Mouse (Mus musculus) layer of hippocampus, adult 2 months (tissue): Measurements from ENCODE around the gene Rpa2. TPM values are rescaled to one million over a fixed set of nuclear protein-coding genes. Genes with fewer than 3 reads are reported as not detected.
A peak's percentile ranks its signal among the peaks of the same experiment; 100 is the strongest.
"Not testable (repeated sequence)": the region's sequence is repeated elsewhere in the genome, so short reads cannot be mapped to it uniquely, and the experiment has no call there.

Experiments
- DNase-seq, 2 experiments: peaks; one replicate each; pipeline ENCODE4 v3.0.0; 2022; ENCODE audit warnings: low spot score in 2 of 2
- H3K27ac ChIP-seq: fragments of 200-600 bp; 2 replicates; pipeline ENCODE4 v1.8.1; 2022
- H3K4me3 ChIP-seq: fragments of 200-600 bp; 2 replicates; pipeline ENCODE4 v1.8.1; 2022; ENCODE audit warnings: mild to moderate bottlenecking
- CTCF ChIP-seq: fragments of 200-600 bp; conservative IDR thresholded peaks from 2 replicates; pipeline ENCODE4 v1.8.1; 2022; ENCODE audit warnings: antibody characterized with exemption, mild to moderate bottlenecking, moderate library complexity
- long read RNA-seq, 2 experiments: library from polyadenylated mRNA; stranded (forward); transcript quantifications; one replicate each; pipeline ENCODE4 v2.0.0; 2021; ENCODE audit warnings: borderline mapping rate in 2 of 2
- total RNA-seq, 2 experiments: library from RNA; stranded (reverse); gene quantifications; 2 replicates each; pipeline ENCODE4 v1.2.3; 2021

The Rpa2 gene
- total RNA-seq, result 10 to 100 TPM; 11.9 to 16.0 TPM
- long read RNA-seq, experiment 1, transcript Rpa2-201 (9 exons, 1,813 nt), result major isoform, 20 of 22 reads
- long read RNA-seq, experiment 1, partial matches to known transcripts, result 2 of 22 reads
- long read RNA-seq, experiment 1, other reads (novel, unspliced or antisense), result 0 of 22 reads
- long read RNA-seq, experiment 2, transcript Rpa2-201 (9 exons, 1,813 nt), result major isoform, 24 of 24 reads
- long read RNA-seq, experiment 2, partial matches to known transcripts, result 0 of 24 reads
- long read RNA-seq, experiment 2, other reads (novel, unspliced or antisense), result 0 of 24 reads

DNA sequence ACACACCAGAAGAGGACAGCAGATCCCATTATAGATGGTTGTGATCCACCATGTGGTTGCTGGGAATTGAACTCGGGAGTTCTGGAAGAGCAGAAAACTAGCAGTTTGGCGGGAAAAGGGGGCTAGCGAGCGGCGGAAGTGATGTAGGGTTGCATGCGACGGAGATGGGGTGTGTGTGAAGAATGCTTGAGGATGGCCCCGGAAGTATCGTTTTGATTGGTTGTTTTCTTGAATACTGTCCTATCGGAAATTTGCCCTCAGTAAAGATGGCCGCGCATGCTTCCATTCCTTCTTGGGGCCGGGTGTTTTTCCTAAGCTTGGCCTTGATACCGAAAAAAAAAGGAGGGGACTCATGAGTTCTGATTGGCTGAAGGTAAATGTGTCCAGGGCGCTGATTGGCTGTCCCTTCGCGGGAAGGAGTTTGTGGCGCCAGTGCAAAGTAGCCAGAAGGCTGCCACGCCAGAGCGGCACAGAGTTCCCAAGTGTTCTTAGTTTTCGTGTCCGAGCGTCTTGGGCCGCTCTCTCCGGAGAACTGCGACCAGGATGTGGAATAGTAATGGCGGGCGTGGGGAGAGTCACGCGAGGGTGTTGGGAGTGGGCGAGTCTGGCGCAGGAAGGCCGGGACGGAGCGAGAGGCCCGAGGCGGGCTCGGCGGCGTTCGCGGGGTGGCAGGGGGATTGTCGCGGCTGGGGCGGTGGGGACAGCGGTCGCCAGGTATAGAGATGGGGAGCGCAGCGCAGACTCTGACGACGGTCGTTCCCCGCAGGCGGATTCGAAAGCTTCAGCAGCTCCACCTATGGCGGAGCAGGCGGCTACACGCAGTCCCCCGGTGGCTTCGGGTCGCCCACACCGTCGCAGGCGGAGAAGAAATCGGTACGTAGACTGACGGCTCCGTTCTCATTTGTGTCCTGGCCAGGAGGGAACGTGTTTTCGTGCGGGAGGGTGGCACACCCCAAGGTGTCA lies at the start of gene Rpa2:
TSS of gene Rpa2 (plus strand) at position 419 of the 963 bp plus-strand sequence.
- TF ChIP-seq CTCF, result no peak
- Histone ChIP-seq H3K27ac (peak within 1 kb of the TSS; percentile 69), H3K4me3 (peak within 1 kb of the TSS; percentile 79)
- DNase-seq, result peak; percentile 99

DNA sequence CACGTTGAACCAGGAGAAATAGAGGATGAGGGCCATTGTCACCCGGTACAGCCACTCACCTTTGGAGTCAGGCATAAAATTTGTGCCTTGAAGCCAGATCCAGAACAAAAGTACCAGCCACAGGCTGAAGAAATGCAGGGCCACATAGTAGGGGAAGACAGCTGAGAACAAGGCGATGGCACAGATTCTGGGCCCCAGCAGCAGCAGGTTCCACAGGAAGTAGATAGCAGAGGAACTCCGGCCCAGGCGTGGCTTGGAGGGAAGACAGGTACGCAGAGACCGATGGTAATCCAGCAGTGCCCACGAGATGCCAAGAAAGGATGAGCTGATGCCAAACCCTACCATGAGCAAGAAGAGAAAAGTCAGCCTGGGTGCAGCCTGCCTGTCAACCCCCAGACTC lies 39.9 kb upstream of the Rpa2 start:
- no peak for TF ChIP-seq CTCF
- Histone ChIP-seq H3K27ac (no peak overlapping the region), H3K4me3 (no peak overlapping the region)
- no peak for DNase-seq

DNA sequence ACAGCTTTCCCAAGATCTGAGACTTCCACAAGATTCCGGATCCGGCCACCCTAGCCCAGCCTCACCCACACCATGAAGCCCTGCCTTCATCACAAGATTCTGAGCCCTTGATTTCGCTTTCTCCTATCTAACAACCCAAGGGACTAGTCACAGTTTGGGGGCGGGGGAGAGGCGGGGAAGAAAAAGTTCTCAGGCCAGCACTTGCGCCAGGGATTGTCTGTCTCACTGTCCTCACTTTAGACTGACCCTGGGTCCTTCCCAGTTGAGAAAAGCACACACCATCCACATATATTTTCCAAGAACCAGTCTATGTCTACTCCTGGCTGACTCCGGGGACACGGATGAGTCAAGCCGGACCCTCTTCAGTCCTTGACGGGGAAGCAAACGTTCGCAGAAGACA lies 36.5 kb upstream of the Rpa2 start:
- DNase-seq, result no peak
- Histone ChIP-seq H3K4me3 (peak overlapping the region; percentile 54), H3K27ac (no peak overlapping the region)
- TF ChIP-seq CTCF, result no peak

DNA sequence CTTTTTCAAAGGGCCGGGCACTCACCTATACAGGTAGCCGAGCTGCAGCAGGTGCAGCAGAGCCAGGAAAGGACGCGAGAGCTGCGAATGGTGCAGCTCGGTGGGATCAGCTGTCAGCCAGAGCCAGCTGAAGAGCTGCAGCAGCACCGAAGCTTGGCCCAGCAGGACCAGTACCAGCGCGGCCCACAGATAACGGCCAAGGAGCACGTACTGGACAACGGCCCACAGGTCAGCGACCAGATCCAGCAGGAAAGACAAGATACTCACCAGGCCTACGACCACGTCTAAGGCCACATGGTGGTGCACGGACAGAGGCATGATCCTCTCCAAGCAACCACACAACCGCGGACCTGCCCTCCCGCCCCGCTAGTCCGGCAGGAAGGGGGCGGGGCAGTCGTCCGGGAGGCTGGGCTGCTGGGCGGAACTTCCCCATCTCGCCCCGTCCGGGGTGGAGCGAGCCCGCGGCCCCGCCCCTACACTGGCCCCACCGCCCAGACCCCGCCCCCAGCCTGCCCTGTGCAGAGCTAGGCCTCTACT lies 35.9 kb upstream of the Rpa2 start, which contains the start of gene Xkr8:
TSS of gene Xkr8 (minus strand) at position 399 of the 537 bp plus-strand sequence.
- peak; percentile 54 to 65 for DNase-seq
- Histone ChIP-seq H3K27ac (peak within 1 kb of the TSS; percentile 51; the same call in 1 of the 2 replicates), H3K4me3 (peak within 1 kb of the TSS; percentile 54)
- 0 out of 2 replicates have a peak, but pooled peaks have one; percentile 14 for TF ChIP-seq CTCF

DNA sequence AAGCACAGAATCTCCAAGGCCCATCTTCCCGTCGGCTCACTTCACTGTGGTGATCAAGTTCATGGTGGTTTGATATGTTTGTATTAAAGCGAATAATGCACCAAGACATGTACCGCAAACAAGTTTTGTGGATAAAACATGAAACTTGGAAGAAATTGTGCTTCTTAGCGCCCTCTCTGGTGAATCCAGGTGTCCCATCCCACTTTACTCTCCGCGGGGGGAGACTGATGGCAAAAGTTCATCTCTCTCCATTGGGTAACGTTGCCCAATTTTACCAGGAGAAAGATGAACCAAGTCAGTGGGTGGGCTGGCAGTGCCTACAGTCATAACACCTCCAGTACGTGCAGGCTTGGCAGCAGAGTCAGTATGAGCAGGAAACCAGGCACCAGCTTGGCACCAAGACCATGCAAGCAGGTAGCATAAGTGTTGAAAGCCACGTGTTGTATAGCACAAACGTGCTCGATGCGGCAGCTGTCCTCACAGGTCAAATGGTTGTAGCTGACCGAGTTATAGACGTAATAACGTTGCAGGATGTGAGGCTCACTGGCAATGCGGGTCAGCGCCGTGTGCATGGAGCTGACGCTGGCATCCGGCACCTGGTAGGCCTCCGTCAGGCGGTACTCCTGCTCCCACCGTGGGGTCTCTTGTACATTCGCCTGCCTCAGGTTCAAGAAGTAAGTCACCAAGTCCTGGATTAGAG lies 34.9 kb upstream of the Rpa2 start:
- Histone ChIP-seq H3K4me3 (no peak overlapping the region), H3K27ac (peak overlapping the region; percentile 33; the same call in 1 of the 2 replicates)
- DNase-seq, result peak in 1 of 2 experiments; percentile 19
- peak; percentile 44 for TF ChIP-seq CTCF

DNA sequence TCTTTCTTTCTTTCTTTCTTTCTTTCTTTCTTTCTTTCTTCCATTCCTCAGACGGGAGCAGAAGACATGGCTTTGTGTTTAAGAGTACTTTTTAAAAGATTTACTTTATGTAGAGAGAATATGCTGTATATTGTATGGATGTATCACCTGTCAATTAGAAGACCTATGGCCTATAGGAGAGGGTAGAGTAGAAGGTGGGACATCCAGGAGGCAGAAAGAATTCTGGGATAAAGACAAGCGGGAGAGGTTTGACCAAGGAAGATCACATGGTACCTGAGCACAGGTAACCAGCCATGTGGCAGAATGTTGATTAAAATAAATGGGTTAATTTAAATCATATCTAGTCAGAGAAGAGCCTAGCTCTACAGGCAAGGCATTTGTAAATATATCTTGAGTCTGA lies 33.4 kb upstream of the Rpa2 start:
- TF ChIP-seq CTCF, result no peak
- Histone ChIP-seq H3K27ac (no peak overlapping the region), H3K4me3 (no peak overlapping the region)
- DNase-seq, result no peak

DNA sequence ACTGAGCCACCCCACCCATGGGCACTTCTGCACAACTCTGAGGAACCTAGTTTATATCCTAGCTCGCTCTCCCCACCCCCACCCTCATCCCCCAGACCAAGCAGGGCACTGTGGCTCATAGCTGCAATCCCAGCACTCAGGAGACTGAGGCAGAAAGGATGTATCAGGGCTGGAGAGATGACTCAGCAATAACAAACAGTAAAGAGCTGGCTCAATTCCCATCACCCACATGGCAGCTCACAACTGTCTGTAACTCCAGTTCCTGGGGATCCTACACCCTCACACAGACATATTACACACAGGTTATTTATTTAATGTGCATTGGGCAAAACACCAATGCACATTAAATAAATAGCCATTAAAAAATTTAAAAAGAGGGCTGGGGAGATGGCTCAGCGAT lies 32.7 kb upstream of the Rpa2 start:
- Histone ChIP-seq H3K4me3 (no peak overlapping the region), H3K27ac (no peak overlapping the region)
- TF ChIP-seq CTCF, result no peak
- DNase-seq, result no peak

DNA sequence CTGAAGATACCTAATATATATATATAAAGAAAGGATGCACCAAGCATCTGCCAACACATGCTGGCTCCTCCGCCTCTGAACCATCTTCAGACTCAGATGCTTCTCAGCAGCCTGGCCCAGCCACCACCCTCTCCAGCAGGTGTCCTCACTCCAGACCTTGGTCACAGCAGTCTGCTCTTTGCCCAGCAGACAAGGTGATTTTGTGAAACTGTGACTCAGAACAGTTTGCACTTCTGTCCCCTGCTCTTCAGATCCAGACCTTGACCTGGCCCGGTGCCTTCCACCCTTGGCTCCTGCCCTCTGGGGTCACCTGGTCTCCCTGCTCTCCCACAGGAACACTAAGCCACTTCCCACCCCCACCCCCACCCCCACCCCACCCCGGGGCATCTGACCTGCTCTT lies 32.2 kb upstream of the Rpa2 start:
- no peak for DNase-seq
- H3K27ac ChIP-seq, result no peak overlapping the region
- no peak for TF ChIP-seq CTCF
- no peak overlapping the region for H3K4me3 ChIP-seq

DNA sequence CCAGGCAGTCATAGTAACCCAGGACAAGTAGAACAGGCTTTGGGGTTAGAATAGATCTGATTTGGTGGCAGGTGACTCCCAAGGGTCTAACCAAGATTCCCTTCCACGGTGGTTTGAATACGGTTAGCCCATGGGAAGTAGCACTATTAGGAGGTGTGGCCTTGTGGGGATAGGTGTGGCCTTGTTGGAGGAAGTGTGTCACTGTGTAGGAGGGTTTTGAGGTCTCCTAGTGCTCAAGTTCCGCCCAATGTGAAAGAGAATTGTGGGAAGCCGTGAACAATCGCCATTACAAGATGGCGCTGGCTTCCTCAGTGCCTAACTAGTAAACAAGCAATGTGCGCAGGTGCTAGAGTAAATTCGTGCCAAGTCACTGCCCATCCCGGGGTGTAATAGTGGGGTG lies 31.0 kb upstream of the Rpa2 start:
- not testable (repeated sequence) for DNase-seq, H3K27ac ChIP-seq, H3K4me3 ChIP-seq

DNA sequence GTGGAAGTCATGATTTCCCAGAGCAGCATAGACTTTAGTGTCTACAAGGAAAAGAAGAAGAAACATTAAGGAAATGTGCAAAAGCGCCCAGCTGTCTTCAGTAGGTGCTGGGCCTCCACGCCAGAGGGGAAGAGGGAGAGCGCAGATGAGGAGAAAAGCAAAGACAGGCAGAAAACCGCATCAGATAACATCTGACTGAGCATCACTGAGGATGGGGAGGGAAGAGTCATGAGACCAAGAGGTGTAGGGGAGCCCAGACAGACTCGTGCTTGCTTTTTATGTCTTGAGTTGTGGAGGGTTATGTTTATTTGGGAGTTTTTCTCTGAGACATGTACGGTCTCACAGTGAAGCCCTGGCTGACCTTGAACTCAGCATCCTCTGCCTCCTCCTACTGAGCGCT lies 26.6 kb upstream of the Rpa2 start:
- no peak for TF ChIP-seq CTCF
- DNase-seq, result no peak
- Histone ChIP-seq H3K4me3 (no peak overlapping the region), H3K27ac (no peak overlapping the region)

DNA sequence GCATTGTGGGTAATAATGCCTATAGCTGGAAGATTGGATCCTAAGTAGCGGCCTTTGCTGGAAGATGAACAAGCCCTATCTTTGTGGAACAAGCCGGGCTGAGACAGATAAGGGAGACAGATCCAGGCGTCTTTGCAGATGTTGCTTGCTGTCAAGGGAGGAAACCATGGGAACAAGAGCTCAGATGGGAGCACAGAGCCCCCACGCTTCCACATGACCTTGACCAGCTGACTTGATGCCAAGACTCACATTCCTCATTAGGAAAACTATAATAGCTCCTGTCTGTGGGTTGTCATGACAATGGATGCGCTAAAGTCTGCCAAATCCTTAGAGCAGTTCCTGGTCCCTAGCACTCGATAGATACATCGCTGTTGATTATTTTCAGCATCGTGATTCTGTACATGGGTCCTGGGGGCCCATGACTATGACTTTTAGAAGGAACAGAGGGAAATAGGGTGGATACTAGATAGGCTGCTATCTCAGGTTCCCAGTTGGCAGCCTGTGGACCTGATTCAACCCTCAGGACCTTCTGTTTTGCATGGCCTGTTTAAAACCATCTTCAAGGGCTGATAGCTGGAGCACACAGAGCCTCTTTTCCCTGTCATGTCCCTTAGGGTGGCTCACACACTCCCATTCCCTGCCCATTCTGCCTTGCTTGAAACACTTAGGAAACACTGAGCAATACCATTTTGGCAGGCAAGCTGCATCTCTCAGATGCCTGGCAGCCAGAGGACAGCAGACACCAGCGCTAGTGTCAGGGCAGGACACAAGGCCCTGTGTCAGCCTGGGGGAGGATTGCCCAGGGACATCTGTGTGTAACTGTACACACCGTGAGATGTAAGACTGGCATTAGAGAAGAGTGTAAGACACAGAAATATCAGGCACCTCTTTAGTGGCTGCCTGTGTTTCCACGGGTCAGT lies 23.9 kb upstream of the Rpa2 start:
- no peak for TF ChIP-seq CTCF
- peak overlapping the region; percentile 85 for H3K27ac ChIP-seq

More for the DNA sequence above, 23.9 kb upstream of the Rpa2 start:
- DNase-seq, result peak; percentile 61 to 80
- H3K4me3 ChIP-seq, result no peak overlapping the region
